Mouse (Mus musculus) layer of hippocampus, postnatal 14 days (tissue): ENCODE measurements around the gene Tpk1. TPM values are rescaled to one million over a fixed set of nuclear protein-coding genes. Genes with fewer than 3 reads are reported as not detected.
"Not testable (repeated sequence)": the region's sequence is repeated elsewhere in the genome, so short reads cannot be mapped to it uniquely, and the experiment has no call there.

Source experiments
- DNase-seq, 2 experiments: peaks; one replicate each; pipeline ENCODE4 v3.0.0; 2021 to 2022; ENCODE audit warnings: low spot score in 2 of 2, mixed read lengths in 1 of 2
- total RNA-seq, 2 experiments: library from RNA; stranded (reverse); gene quantifications; 2 replicates each; pipeline ENCODE4 v1.2.3; 2021

Tpk1 gene
- total RNA-seq, 2 experiments from 2014 or later = 2.9 to 3.2 TPM

- no peak for DNase-seq
Observed at GRCm38 (mm10) chr6:43528996-43529395, 137.1 kb downstream of the Tpk1 start.

GRCm38 (mm10) chr6:43525028-43525427 is 141.1 kb downstream of the Tpk1 start:
- DNase-seq = no peak

- DNase-seq = no peak
Observed at GRCm38 (mm10) chr6:43522046-43522445, 144.0 kb downstream of the Tpk1 start.

GRCm38 (mm10) chr6:43520218-43520617 is 145.9 kb downstream of the Tpk1 start:
- DNase-seq = no peak

GRCm38 (mm10) chr6:43518378-43518777 is 147.7 kb downstream of the Tpk1 start:
- no peak for DNase-seq

- no peak for DNase-seq
Observed at GRCm38 (mm10) chr6:43517316-43517655, 148.8 kb downstream of the Tpk1 start.

- DNase-seq = no peak
Observed at GRCm38 (mm10) chr6:43516593-43517315, 149.3 kb downstream of the Tpk1 start.

- not testable (repeated sequence) for DNase-seq
Observed at GRCm38 (mm10) chr6:43506686-43507385, 159.2 kb downstream of the Tpk1 start.

GRCm38 (mm10) chr6:43504609-43505230 is 161.4 kb downstream of the Tpk1 start:
- DNase-seq = no peak

- DNase-seq = no peak
Observed at GRCm38 (mm10) chr6:43492367-43492766, 173.7 kb downstream of the Tpk1 start.

GRCm38 (mm10) chr6:43486691-43487090 is 179.4 kb downstream of the Tpk1 start:
- no peak for DNase-seq

- no peak for DNase-seq
Observed at GRCm38 (mm10) chr6:43480687-43481086, 185.4 kb downstream of the Tpk1 start.

- no peak for DNase-seq
Observed at GRCm38 (mm10) chr6:43478810-43479209, 187.3 kb downstream of the Tpk1 start.

- DNase-seq = no peak
Observed at GRCm38 (mm10) chr6:43476406-43476805, 189.7 kb downstream of the Tpk1 start.

- DNase-seq = no peak
Observed at GRCm38 (mm10) chr6:43475921-43476320, 190.2 kb downstream of the Tpk1 start.

GRCm38 (mm10) chr6:43471556-43471955 is 194.5 kb downstream of the Tpk1 start:
- no peak for DNase-seq

- DNase-seq = no peak
Observed at GRCm38 (mm10) chr6:43468821-43469594, 197.1 kb downstream of the Tpk1 start.

GRCm38 (mm10) chr6:43462849-43463369 is 203.2 kb downstream of the Tpk1 start:
- no peak for DNase-seq

- peak in 1 of 2 experiments; percentile 41 for DNase-seq
Observed at GRCm38 (mm10) chr6:43462189-43462848, 203.8 kb downstream of the Tpk1 start.

GRCm38 (mm10) chr6:43459082-43459481 is 207.0 kb downstream of the Tpk1 start:
- no peak for DNase-seq

- no peak for DNase-seq
Observed at GRCm38 (mm10) chr6:43457989-43458388, 208.1 kb downstream of the Tpk1 start.
